Mouse (Mus musculus) heart, postnatal 0 days (tissue): ENCODE measurements around the gene H3f3a. TPM values are rescaled to one million over a fixed set of nuclear protein-coding genes. Genes with fewer than 3 reads are reported as not detected.

Source experiments
- ATAC-seq: fragments of 200-750 bp; cut with Nextera tagmentation; 2 replicates; pipeline ENCODE4 v1.8.0; 2017; ENCODE audit warnings: low read depth, moderate number of reproducible peaks, moderate library complexity; ENCODE audit not compliant: insufficient read depth
- DNase-seq: peaks from one replicate; pipeline ENCODE4 v3.0.0-alpha.2; 2016; ENCODE audit warnings: low spot score
- H3K27ac ChIP-seq: fragments of 300-500 bp; sonication (generic); 2 replicates; pipeline ENCODE4 v1.5.1; 2014; ENCODE audit warnings: low read depth, mild to moderate bottlenecking
- H3K27me3 ChIP-seq: fragments of 300-500 bp; sonication (generic); 2 replicates; pipeline ENCODE4 v1.6.1; 2014; ENCODE audit warnings: low read length, mixed read lengths; ENCODE audit not compliant: control insufficient read depth, insufficient read depth
- H3K36me3 ChIP-seq: fragments of 300-500 bp; sonication (generic); replicated peaks from 2 replicates; pipeline ENCODE4 v1.6.1; 2014; ENCODE audit warnings: low read length, mixed read lengths; ENCODE audit not compliant: control insufficient read depth, insufficient read depth
- H3K4me1 ChIP-seq: fragments of 300-500 bp; sonication (generic); 2 replicates; pipeline ENCODE4 v1.6.1; 2014; ENCODE audit warnings: antibody characterized with exemption; ENCODE audit not compliant: control insufficient read depth, insufficient read depth
- H3K4me2 ChIP-seq: fragments of 300-500 bp; sonication (generic); 2 replicates; pipeline ENCODE4 v1.6.1; 2014; ENCODE audit warnings: low read depth, mild to moderate bottlenecking, low read length, moderate library complexity
- H3K4me3 ChIP-seq: fragments of 300-500 bp; sonication (generic); 2 replicates; pipeline ENCODE4 v1.5.1; 2014; ENCODE audit warnings: low read depth, low read length
- H3K9ac ChIP-seq: fragments of 300-500 bp; sonication (generic); replicated peaks from 2 replicates; pipeline ENCODE4 v1.6.1; 2014; ENCODE audit warnings: low read depth, low read length, mixed read lengths
- H3K9me3 ChIP-seq: fragments of 300-500 bp; sonication (generic); replicated peaks from 2 replicates; pipeline ENCODE4 v1.6.1; 2016; ENCODE audit warnings: low read length; ENCODE audit not compliant: control insufficient read depth
- CTCF ChIP-seq: IDR thresholded peaks from 2 replicates; pipeline ENCODE4 v1.5.1; 2016; ENCODE audit warnings: antibody characterized with exemption, control low read depth, low read depth
- EP300 ChIP-seq: IDR thresholded peaks from 2 replicates; pipeline ENCODE4 v1.6.1; 2016; ENCODE audit warnings: antibody characterized with exemption, low read depth
- WGBS: fragments of 180-500 bp; shearing (Covaris S2); extraction: QIAGEN DNeasy Blood & Tissue Kit; methylation state at CpG from one replicate; pipeline ENCODE4 v1.1.7; 2014; 5-methylcytosine and 5-hydroxymethylcytosine counted together
- polyA plus RNA-seq: library from polyadenylated mRNA; unstranded; fragments of >200 nt; fragmentation: Nextera tagmentation; extraction: Ambion mirVana; gene quantifications from 2 replicates; pipeline ENCODE4 v1.2.1, GENCODE M21; 2015
- total RNA-seq: library from RNA; depleted of rRNA; stranded (reverse); fragments of >200 nt; gene quantifications from 2 replicates; pipeline ENCODE4 v1.2.3, GENCODE M21; 2014; ENCODE audit warnings: low replicate concordance

Gene H3f3a
- total and polyA plus RNA-seq, 2 experiments from 2014 or later, result 1,337 to 1,661 TPM

DNA sequence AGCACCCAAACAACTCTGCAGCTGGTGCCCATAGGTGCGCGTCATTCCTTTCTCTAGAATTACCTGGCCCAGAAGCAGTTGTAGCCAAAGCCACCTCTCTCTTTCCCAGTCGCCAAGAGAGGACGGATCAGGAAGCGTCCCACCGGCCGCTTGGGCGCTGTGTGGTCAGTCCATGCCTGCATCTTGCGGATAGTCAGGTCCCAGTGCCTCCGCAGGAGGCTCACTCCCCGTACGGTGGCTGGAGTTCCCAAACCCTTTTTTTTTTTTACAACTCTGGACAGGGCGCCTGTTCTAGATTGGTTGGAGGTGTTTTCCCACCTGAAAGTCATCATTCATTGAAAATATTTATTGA, 35.4 kb downstream of the H3f3a start:
- TF ChIP-seq EP300, result no peak; the same call in 1 of the 2 replicates
- TF ChIP-seq CTCF, result no peak
- WGBS, result 2% methylated on average over 13 of the region's 13 CpGs
- Histone ChIP-seq H3K4me3 (peak overlapping the region; percentile 71), H3K36me3 (no peaks in the 10 kb centered on the region), H3K27me3 (no peaks in the 10 kb centered on the region), H3K9me3 (no peaks in the 10 kb centered on the region), H3K4me1 (peaks cover 17% of the 10 kb centered on the region), H3K4me2 (peak overlapping the region; percentile 92), H3K27ac (peak overlapping the region; percentile 98), H3K9ac (peak overlapping the region; percentile 84)
- ATAC-seq (peak; percentile 40), DNase-seq (no peak)

DNA sequence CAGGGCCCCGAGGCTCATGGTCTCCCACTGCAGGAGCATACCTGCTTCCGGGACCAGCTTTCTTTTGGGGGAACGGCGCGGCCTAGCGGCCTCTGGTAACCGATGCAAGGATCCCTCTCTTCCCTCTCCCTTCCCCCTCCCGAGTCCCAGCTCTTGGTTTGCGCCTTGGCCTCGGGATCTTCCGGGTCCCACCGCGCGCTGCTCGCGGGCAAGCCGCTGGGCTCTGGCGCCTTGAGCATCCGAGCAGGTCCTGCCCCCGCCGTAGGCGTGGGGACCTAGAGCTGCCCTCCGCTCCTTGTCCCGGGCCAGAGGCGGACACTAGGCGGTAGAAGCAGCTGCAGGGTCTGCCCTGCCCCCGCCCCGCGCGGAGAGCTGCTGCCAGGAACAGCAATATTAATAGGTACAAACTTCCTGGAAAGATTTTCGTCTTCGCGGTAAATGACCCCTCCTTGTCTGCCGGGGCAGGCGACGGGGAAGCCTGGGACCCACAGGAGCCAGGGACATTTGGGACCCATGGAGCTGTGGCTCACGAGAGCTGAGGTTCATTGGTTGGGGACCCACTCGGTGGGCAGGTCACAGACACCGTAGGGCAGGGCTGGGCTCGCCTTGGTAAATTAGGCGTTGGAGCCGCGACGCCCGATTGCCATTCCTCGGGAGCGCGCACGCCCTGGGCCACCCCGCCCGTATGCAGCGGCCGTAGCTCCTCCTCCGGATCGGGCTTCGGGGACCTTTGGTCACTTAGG, 35.9 kb downstream of the H3f3a start:
- peak; percentile 80; the same call in 1 of the 2 replicates for TF ChIP-seq EP300
- peak; percentile 58 for TF ChIP-seq CTCF
- Histone ChIP-seq H3K9ac (peak overlapping the region; percentile 84), H3K4me2 (peak overlapping the region; percentile 92), H3K27ac (peak overlapping the region; percentile 98), H3K4me1 (peaks cover 17% of the 10 kb centered on the region), H3K27me3 (no peaks in the 10 kb centered on the region), H3K36me3 (no peaks in the 10 kb centered on the region), H3K4me3 (peak overlapping the region; percentile 71), H3K9me3 (no peaks in the 10 kb centered on the region)
- WGBS, result under 1% methylated on average over 56 of the region's 56 CpGs
- DNase-seq, result peak; percentile 94
- ATAC-seq, result peak; percentile 91

DNA sequence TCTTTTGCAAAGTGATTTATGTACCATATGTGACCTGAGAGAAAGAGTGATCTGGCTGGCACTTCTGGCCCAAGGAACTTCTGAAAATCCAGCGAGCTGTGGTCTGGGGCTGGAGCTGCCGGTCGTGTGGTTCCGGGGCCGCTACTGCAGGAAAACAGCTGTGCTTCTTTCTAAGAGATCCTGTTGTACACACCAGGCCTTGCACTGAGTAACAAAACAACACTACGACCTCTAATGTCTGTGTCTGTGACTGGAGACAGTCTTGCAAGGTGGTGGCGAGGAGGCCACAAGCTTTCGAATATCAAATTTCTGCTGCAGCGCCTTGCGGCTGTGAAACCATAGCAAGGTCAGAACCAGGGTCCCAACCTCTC, 36.5 kb downstream of the H3f3a start:
- Histone ChIP-seq H3K9me3 (no peaks in the 10 kb centered on the region), H3K4me1 (peaks cover 17% of the 10 kb centered on the region), H3K4me2 (peak overlapping the region; percentile 92), H3K9ac (peak overlapping the region; percentile 84), H3K27me3 (no peaks in the 10 kb centered on the region), H3K4me3 (peak overlapping the region; percentile 71), H3K36me3 (no peaks in the 10 kb centered on the region), H3K27ac (peak overlapping the region; percentile 98)
- no peak for TF ChIP-seq CTCF
- TF ChIP-seq EP300, result no peak
- ATAC-seq, result peak; percentile 4; the same call in 1 of the 2 replicates
- no peak for DNase-seq
- WGBS, result 6% methylated on average over 10 of the region's 10 CpGs

DNA sequence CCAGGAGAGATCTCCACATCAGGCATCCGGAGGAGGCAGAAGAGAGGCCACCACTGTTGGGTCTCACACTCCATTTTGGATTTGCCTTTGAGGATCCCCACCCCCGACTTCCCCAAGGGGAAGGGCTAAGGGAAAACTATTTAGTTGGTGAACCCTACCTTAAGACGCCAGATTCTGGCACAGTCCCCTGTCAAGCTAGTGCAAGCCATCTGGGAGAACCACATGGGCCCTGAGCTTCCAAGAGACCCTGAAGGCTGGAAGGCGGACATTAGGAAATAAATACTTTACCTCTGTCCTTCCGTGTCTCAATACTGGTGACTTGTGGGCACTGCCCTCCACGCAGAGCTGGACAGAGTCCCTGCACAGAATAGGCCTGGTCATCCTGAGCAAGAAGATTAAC, 37.2 kb downstream of the H3f3a start:
- Histone ChIP-seq H3K36me3 (no peaks in the 10 kb centered on the region), H3K27me3 (no peaks in the 10 kb centered on the region), H3K4me3 (no peak overlapping the region), H3K4me2 (no peak overlapping the region), H3K27ac (no peak overlapping the region; the same call in 1 of the 2 replicates), H3K9me3 (no peaks in the 10 kb centered on the region), H3K4me1 (peaks cover 17% of the 10 kb centered on the region), H3K9ac (no peak overlapping the region)
- DNase-seq, result no peak
- WGBS, result 81% methylated on average over 6 of the region's 6 CpGs
- no peak for TF ChIP-seq CTCF
- no peak for TF ChIP-seq EP300
- ATAC-seq, result no peak

DNA sequence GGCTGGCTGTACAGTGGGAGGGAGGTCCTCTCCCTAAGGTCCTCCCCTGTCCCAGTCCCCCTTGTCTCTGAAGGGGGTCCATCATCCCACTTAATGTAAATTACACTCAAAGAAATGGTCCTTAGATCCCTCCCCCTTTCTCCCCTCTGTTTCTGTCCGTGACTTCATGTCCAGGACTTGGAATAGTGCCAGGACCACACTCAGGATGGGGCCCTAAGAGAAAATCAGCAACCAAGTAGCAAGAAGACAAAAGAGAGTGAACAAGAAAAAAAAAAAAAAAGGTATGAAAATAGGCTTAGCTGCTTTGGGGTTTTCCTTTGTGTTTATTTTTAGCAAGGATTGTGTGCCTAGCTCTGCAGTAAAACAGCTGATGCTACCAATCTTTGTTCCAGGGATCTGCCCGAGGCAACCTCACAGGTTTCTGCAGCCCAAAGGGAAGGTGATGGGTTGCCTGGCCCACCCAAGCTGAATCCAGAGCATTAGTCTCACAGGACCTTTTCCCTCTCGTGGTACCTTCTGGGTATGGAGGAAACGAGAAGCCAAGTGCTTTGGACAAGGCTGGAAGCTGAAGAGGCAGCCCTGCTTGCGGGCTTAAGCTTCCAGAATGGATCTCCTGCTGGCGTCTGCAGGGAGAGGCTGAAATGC, 37.8 kb downstream of the H3f3a start:
- no peaks in the 10 kb centered on the region for H3K36me3 ChIP-seq
- H3K9ac ChIP-seq, result no peak overlapping the region
- DNase-seq (no peak), ATAC-seq (no peak)
- TF ChIP-seq CTCF, result no peak
- TF ChIP-seq EP300, result no peak
- no peak overlapping the region for H3K4me3 ChIP-seq
- peak overlapping the region; percentile 54 for H3K27ac ChIP-seq
- peaks cover 17% of the 10 kb centered on the region for H3K4me1 ChIP-seq
- 41% methylated on average over 6 of the region's 6 CpGs for WGBS
- H3K9me3 ChIP-seq, result no peaks in the 10 kb centered on the region
- H3K4me2 ChIP-seq, result no peak overlapping the region
- no peaks in the 10 kb centered on the region for H3K27me3 ChIP-seq
